Mouse (Mus musculus) liver, embryonic 16.5 days (tissue): ENCODE data around the gene Crat. TPM values are rescaled to one million over a fixed set of nuclear protein-coding genes. Genes with fewer than 3 reads are reported as not detected.

Experiments used
- ATAC-seq: fragments of 200-750 bp; cut with Nextera tagmentation; 2 replicates; pipeline ENCODE4 v1.8.0; 2017; ENCODE audit warnings: low read depth, mild to moderate bottlenecking, moderate number of reproducible peaks, moderate library complexity
- H3K27ac ChIP-seq: fragments of 300-500 bp; sonication (generic); 2 replicates; pipeline ENCODE4 v1.5.1; 2014; ENCODE audit warnings: mild to moderate bottlenecking, low read length
- H3K27me3 ChIP-seq: fragments of 300-500 bp; sonication (generic); 2 replicates; pipeline ENCODE4 v1.6.1; 2014; ENCODE audit warnings: low read depth, low read length, mixed read lengths; ENCODE audit not compliant: control insufficient read depth, insufficient read depth
- H3K36me3 ChIP-seq: fragments of 300-500 bp; sonication (generic); 2 replicates; pipeline ENCODE4 v1.6.1; 2014; ENCODE audit warnings: mild to moderate bottlenecking; ENCODE audit not compliant: control insufficient read depth, insufficient read depth
- H3K4me1 ChIP-seq: fragments of 300-500 bp; sonication (generic); 2 replicates; pipeline ENCODE4 v1.6.1; 2014; ENCODE audit warnings: low read depth, low read length, mixed read lengths; ENCODE audit not compliant: control insufficient read depth
- H3K4me2 ChIP-seq: fragments of 300-500 bp; sonication (generic); 2 replicates; pipeline ENCODE4 v1.6.1; 2014; ENCODE audit warnings: low read depth, low read length, mixed read lengths
- H3K4me3 ChIP-seq: fragments of 300-500 bp; sonication (generic); 2 replicates; pipeline ENCODE4 v1.5.1; 2014; ENCODE audit warnings: low read depth, mild to moderate bottlenecking, low read length
- H3K9ac ChIP-seq: fragments of 300-500 bp; sonication (generic); 2 replicates; pipeline ENCODE4 v1.6.1; 2014; ENCODE audit warnings: low read depth, low read length
- H3K9me3 ChIP-seq: fragments of 300-500 bp; sonication (generic); replicated peaks from 2 replicates; pipeline ENCODE4 v1.6.1; 2016; ENCODE audit warnings: low read length; ENCODE audit not compliant: control insufficient read depth
- WGBS: fragments of 180-500 bp; shearing (Covaris S2); extraction: QIAGEN DNeasy Blood & Tissue Kit; methylation state at CpG from one replicate; pipeline ENCODE4 v1.1.7; 2014; ENCODE audit not compliant: insufficient replicate concordance; 5-methylcytosine and 5-hydroxymethylcytosine counted together
- polyA plus RNA-seq: library from polyadenylated mRNA; unstranded; fragments of >200 nt; fragmentation: Nextera tagmentation; extraction: Ambion mirVana; gene quantifications from 2 replicates; pipeline ENCODE4 v1.2.1, GENCODE M21; 2015

Gene Crat
- polyA plus RNA-seq, 1 experiment from 2014 or later: 31.3 TPM

GRCm38 (mm10) chr2:30453570-30453969 lies 38.0 kb upstream of the Crat start:
- no peak overlapping the region for H3K9ac ChIP-seq
- no peak overlapping the region for H3K27ac ChIP-seq
- H3K4me1 ChIP-seq: no peaks in the 10 kb centered on the region
- no peak for ATAC-seq
- H3K27me3 ChIP-seq: no peaks in the 10 kb centered on the region
- H3K9me3 ChIP-seq: no peaks in the 10 kb centered on the region
- WGBS: 77% methylated on average over 3 of the region's 3 CpGs
- peaks cover 24% of the 10 kb centered on the region for H3K36me3 ChIP-seq
- H3K4me3 ChIP-seq: no peak overlapping the region
- no peak overlapping the region for H3K4me2 ChIP-seq

- no peaks in the 10 kb centered on the region for H3K4me1 ChIP-seq
- ATAC-seq: no peak
- peaks cover 33% of the 10 kb centered on the region for H3K36me3 ChIP-seq
- 82% methylated on average over 3 of the region's 3 CpGs for WGBS
- H3K9me3 ChIP-seq: no peaks in the 10 kb centered on the region
- H3K27me3 ChIP-seq: no peaks in the 10 kb centered on the region
- H3K4me3 ChIP-seq: no peak overlapping the region
- H3K27ac ChIP-seq: no peak overlapping the region
- no peak overlapping the region for H3K9ac ChIP-seq
- H3K4me2 ChIP-seq: no peak overlapping the region
These were observed 35.9 kb upstream of the Crat start for GRCm38 (mm10) chr2:30451525-30451924.

- Histone ChIP-seq H3K9ac (no peak overlapping the region), H3K4me2 (no peak overlapping the region), H3K9me3 (no peaks in the 10 kb centered on the region), H3K27ac (no peak overlapping the region), H3K4me1 (peaks cover 2% of the 10 kb centered on the region), H3K36me3 (peaks cover 40% of the 10 kb centered on the region), H3K4me3 (no peak overlapping the region), H3K27me3 (no peaks in the 10 kb centered on the region)
- WGBS: 50% methylated on average over 1 of the region's 1 CpGs
- ATAC-seq: no peak
These were observed 34.9 kb upstream of the Crat start for GRCm38 (mm10) chr2:30450530-30450929.

GRCm38 (mm10) chr2:30448371-30448770 lies 32.8 kb upstream of the Crat start:
- no peak for ATAC-seq
- H3K9me3 ChIP-seq: no peaks in the 10 kb centered on the region
- peaks cover 50% of the 10 kb centered on the region for H3K36me3 ChIP-seq
- H3K9ac ChIP-seq: no peak overlapping the region
- H3K4me3 ChIP-seq: no peak overlapping the region
- no peaks in the 10 kb centered on the region for H3K27me3 ChIP-seq
- WGBS: 84% methylated on average over 7 of the region's 7 CpGs
- H3K4me1 ChIP-seq: peaks cover 10% of the 10 kb centered on the region
- no peak overlapping the region for H3K4me2 ChIP-seq
- no peak overlapping the region for H3K27ac ChIP-seq

- no peaks in the 10 kb centered on the region for H3K9me3 ChIP-seq
- peaks cover 53% of the 10 kb centered on the region for H3K36me3 ChIP-seq
- peaks cover 17% of the 10 kb centered on the region for H3K4me1 ChIP-seq
- H3K27ac ChIP-seq: no peak overlapping the region
- WGBS: 71% methylated on average over 10 of the region's 10 CpGs
- H3K27me3 ChIP-seq: no peaks in the 10 kb centered on the region
- no peak overlapping the region for H3K9ac ChIP-seq
- no peak for ATAC-seq
- H3K4me3 ChIP-seq: no peak overlapping the region
- no peak overlapping the region for H3K4me2 ChIP-seq
These were observed 31.5 kb upstream of the Crat start for GRCm38 (mm10) chr2:30446891-30447826.

- H3K27ac ChIP-seq: peak overlapping the region; percentile 59; the same call in 1 of the 2 replicates
- H3K9ac ChIP-seq: no peak overlapping the region; the same call in 1 of the 2 replicates
- H3K9me3 ChIP-seq: no peaks in the 10 kb centered on the region
- peaks cover 48% of the 10 kb centered on the region for H3K36me3 ChIP-seq
- no peaks in the 10 kb centered on the region for H3K27me3 ChIP-seq
- peak; percentile 35 for ATAC-seq
- no peak overlapping the region for H3K4me2 ChIP-seq
- H3K4me3 ChIP-seq: no peak overlapping the region
- peaks cover 29% of the 10 kb centered on the region for H3K4me1 ChIP-seq
- 86% methylated on average over 2 of the region's 2 CpGs for WGBS
These were observed 29.7 kb upstream of the Crat start for GRCm38 (mm10) chr2:30445312-30445711.

- H3K36me3 ChIP-seq: peaks cover 44% of the 10 kb centered on the region
- H3K9me3 ChIP-seq: no peaks in the 10 kb centered on the region
- ATAC-seq: no peak
- no peak overlapping the region for H3K27ac ChIP-seq
- H3K4me2 ChIP-seq: no peak overlapping the region
- H3K4me1 ChIP-seq: peaks cover 29% of the 10 kb centered on the region
- no peak overlapping the region for H3K4me3 ChIP-seq
- H3K9ac ChIP-seq: no peak overlapping the region
- no peaks in the 10 kb centered on the region for H3K27me3 ChIP-seq
These were observed 28.8 kb upstream of the Crat start for GRCm38 (mm10) chr2:30444450-30444849.

GRCm38 (mm10) chr2:30444006-30444405 lies 28.4 kb upstream of the Crat start:
- H3K9ac ChIP-seq: no peak overlapping the region
- no peak overlapping the region for H3K4me3 ChIP-seq
- 83% methylated on average over 5 of the region's 5 CpGs for WGBS
- H3K36me3 ChIP-seq: peaks cover 45% of the 10 kb centered on the region
- H3K4me1 ChIP-seq: peaks cover 29% of the 10 kb centered on the region
- H3K9me3 ChIP-seq: no peaks in the 10 kb centered on the region
- H3K4me2 ChIP-seq: no peak overlapping the region
- H3K27ac ChIP-seq: no peak overlapping the region
- no peaks in the 10 kb centered on the region for H3K27me3 ChIP-seq
- ATAC-seq: no peak

- Histone ChIP-seq H3K27ac (no peak overlapping the region), H3K36me3 (peaks cover 51% of the 10 kb centered on the region), H3K4me2 (no peak overlapping the region), H3K9me3 (no peaks in the 10 kb centered on the region), H3K27me3 (no peaks in the 10 kb centered on the region), H3K9ac (no peak overlapping the region), H3K4me3 (no peak overlapping the region), H3K4me1 (peaks cover 29% of the 10 kb centered on the region)
- 80% methylated on average over 4 of the region's 4 CpGs for WGBS
- ATAC-seq: no peak
These were observed 27.7 kb upstream of the Crat start for GRCm38 (mm10) chr2:30443281-30443680.
